Mouse (Mus musculus) lung, adult 2 months (tissue): ENCODE results near the gene Rnf39. TPM values are rescaled to one million over a fixed set of nuclear protein-coding genes. Genes with fewer than 3 reads are reported as not detected.
A peak's percentile ranks its signal among the peaks of the same experiment; 100 is the strongest.

Experiments
- DNase-seq: peaks from one replicate; pipeline ENCODE4 v3.0.0; 2022
- H3K4me1 ChIP-seq: fragments of 200-500 bp; 2 replicates; pipeline ENCODE4 v1.6.1; 2011; ENCODE audit warnings: low read length; ENCODE audit not compliant: control insufficient read depth, insufficient read depth
- H3K4me3 ChIP-seq: fragments of 200-500 bp; replicated peaks from 2 replicates; pipeline ENCODE3; 2011; ENCODE audit warnings: low read depth, mild to moderate bottlenecking, control low read depth, low read length; ENCODE audit errors: extremely low read depth
- CTCF ChIP-seq: fragments of 200-500 bp; IDR thresholded peaks from 2 replicates; pipeline ENCODE4 v1.5.1; 2011; ENCODE audit warnings: mild to moderate bottlenecking, low read length, control low read depth; ENCODE audit not compliant: insufficient read depth
- POLR2A ChIP-seq: fragments of 200-500 bp; IDR thresholded peaks from 2 replicates; pipeline ENCODE4 v1.6.1; 2011; ENCODE audit warnings: low read depth, mild to moderate bottlenecking, control low read depth, low read length, borderline replicate concordance; ENCODE audit errors: extremely low read depth
- WGBS: fragments of 180-500 bp; shearing (Covaris S2); methylation state at CpG from one replicate; pipeline ENCODE4 v1.1.7; 2018; 5-methylcytosine and 5-hydroxymethylcytosine counted together
- polyA plus RNA-seq: library from polyadenylated mRNA; depleted of rRNA; stranded (reverse); fragments of >200 nt; gene quantifications from 2 replicates; pipeline ENCODE4 v1.2.3, GENCODE M21; 2012

The Rnf39 gene
- polyA plus RNA-seq, 1 experiment: 42.1 TPM

DNA sequence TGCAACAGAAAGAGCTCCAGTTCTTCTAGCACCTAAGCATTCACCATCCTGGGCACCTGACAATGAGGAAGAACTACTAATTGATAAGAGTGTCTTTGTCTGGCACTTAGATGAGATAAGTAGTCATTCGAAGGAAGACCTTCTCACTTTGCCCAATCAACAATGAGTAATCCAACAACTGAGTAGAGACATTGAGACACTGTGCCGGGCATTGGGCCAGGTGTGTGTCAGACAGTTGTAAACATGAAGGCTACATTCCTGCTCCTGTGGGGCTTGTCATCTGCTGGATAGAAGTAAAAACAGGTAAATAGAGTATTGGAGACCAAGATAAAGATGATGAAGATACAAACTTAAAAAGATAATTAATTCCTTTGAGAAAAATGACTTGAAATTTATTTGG, 4.7 kb upstream of the Rnf39 start:
- no peak overlapping the region for H3K4me3 ChIP-seq
- DNase-seq: no peak
- no peaks in the 10 kb centered on the region for H3K4me1 ChIP-seq
- TF ChIP-seq CTCF (no peak), POLR2A (no peak)
- 66% methylated on average over 2 of the region's 2 CpGs for WGBS

GRCm38 (mm10) chr17:36942391-36942790, 327 bp upstream of the Rnf39 start:
- Histone ChIP-seq H3K4me1 (no peaks in the 10 kb centered on the region), H3K4me3 (peak overlapping the region; percentile 51)
- peak; percentile 87 for DNase-seq
- TF ChIP-seq CTCF (no peak), POLR2A (no peak)
- 22% methylated on average over 10 of the region's 10 CpGs for WGBS

- TF ChIP-seq CTCF: no peak
- Histone ChIP-seq H3K4me1 (no peaks in the 10 kb centered on the region), H3K4me3 (peak overlapping the region; percentile 28)
- WGBS: 16% methylated on average over 5 of the region's 5 CpGs
- no peak for DNase-seq
Observed at GRCm38 (mm10) chr17:36943691-36944090, 973 bp downstream of the Rnf39 start.

DNA sequence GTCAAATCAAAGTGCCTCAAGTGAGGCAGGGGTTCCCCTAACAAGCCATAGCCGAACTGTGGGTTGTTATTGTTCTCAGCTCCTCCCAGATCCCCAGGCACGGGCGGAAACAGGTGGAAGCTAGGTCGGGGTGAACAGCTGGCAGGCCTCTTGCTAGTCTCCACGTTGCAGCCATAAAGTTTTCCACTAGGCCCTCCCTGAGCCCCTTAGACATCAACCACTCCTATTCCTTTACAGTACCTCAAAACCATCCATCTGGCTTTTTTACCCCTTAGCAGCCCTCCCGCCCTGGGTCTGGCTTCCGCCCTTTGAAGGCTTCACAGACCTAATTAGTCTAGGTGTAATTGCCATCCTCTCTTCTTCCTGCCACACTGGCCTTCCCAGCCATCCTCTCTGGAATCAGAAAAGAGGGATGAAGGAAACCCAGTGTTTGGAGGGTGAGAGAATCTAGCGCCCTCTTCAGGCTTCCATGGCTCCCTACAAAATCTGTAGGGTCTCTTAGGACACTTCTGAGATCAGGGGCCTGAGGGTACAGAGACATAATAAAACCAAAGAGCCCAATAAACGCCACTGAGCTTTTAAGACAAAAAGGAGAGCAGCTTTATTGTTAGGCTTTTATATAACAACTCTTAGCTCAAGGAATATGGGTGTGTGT, 1.5 kb downstream of the Rnf39 start:
- WGBS: 27% methylated on average over 9 of the region's 9 CpGs
- TF ChIP-seq CTCF (no peak), POLR2A (no peak)
- peak; percentile 21 for DNase-seq
- no peaks in the 10 kb centered on the region for H3K4me1 ChIP-seq
- no peak overlapping the region for H3K4me3 ChIP-seq

DNA sequence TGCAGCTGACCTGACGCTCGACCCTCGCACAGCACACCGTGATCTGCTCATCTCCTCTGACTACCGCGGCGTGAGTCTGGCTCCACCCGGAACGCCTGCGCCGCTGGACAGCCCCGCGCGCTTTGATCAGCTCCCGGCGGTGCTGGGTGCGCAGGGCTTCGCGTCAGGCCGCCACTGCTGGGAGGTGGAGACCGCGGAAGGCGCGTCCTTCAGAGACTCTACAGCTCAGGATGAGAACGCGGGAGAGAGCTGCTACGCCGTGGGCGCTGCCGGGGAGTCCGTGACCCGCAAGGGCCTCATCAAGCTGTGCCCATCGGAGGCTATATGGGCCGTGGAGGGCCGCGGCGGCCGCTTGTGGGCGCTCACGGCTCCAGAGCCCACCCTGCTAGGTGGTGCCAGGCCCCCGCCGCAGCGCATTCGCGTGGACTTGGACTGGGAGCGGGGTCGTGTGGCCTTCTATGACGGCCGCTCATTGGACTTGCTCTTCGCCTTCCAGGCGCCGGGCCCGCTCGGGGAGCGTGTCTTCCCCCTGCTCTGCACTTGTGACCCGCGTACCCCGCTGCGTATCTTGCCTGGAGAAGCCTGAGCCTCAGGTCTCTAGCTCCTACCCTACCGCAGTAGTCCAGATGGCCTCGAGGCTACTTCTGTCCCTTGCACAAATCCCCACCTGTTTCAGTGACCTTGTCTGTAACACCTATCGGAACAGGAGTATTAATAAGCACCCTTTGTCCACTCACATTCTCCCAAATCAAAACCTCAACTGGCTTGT, 4.5 kb downstream of the Rnf39 start:
- Histone ChIP-seq H3K4me1 (no peaks in the 10 kb centered on the region; the same call in 1 of the 2 replicates), H3K4me3 (peak overlapping the region; percentile 49)
- TF ChIP-seq CTCF (no peak), POLR2A (peak; percentile 11; the same call in 1 of the 2 replicates)
- 8% methylated on average over 62 of the region's 62 CpGs for WGBS
- DNase-seq: peak; percentile 32

DNA sequence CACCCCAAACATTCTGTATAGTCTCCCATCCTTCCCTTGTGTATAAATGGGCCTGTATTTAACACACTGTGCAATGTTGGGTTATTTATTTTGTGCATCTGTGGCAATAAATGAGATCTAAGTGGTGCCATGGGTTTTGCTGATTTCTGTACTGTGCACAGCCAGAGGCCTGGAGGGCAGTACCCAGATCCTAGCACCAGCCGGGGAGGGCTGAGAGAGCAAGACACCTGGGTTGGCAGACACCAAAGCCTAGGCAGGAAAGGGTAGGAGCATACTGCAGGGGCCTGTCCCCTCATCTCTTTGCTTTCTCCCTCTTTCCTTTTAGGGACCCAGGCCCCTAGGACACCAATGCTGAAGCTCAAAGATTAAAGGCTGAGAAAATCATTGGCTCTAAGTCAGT, 5.6 kb downstream of the Rnf39 start:
- no peak for DNase-seq
- WGBS: 89% methylated on average over 1 of the region's 1 CpGs

GRCm38 (mm10) chr17:36949265-36949664, 6.5 kb downstream of the Rnf39 start:
- Histone ChIP-seq H3K4me1 (no peaks in the 10 kb centered on the region; the same call in 1 of the 2 replicates), H3K4me3 (no peak overlapping the region)
- TF ChIP-seq POLR2A (no peak), CTCF (no peak)
- DNase-seq: no peak
- WGBS: 91% methylated on average over 8 of the region's 8 CpGs

More for the DNA sequence above, 5.6 kb downstream of the Rnf39 start:
- Histone ChIP-seq H3K4me3 (no peak overlapping the region), H3K4me1 (no peaks in the 10 kb centered on the region; the same call in 1 of the 2 replicates)
- TF ChIP-seq CTCF (no peak), POLR2A (peak; percentile 26; the same call in 1 of the 2 replicates)

DNA sequence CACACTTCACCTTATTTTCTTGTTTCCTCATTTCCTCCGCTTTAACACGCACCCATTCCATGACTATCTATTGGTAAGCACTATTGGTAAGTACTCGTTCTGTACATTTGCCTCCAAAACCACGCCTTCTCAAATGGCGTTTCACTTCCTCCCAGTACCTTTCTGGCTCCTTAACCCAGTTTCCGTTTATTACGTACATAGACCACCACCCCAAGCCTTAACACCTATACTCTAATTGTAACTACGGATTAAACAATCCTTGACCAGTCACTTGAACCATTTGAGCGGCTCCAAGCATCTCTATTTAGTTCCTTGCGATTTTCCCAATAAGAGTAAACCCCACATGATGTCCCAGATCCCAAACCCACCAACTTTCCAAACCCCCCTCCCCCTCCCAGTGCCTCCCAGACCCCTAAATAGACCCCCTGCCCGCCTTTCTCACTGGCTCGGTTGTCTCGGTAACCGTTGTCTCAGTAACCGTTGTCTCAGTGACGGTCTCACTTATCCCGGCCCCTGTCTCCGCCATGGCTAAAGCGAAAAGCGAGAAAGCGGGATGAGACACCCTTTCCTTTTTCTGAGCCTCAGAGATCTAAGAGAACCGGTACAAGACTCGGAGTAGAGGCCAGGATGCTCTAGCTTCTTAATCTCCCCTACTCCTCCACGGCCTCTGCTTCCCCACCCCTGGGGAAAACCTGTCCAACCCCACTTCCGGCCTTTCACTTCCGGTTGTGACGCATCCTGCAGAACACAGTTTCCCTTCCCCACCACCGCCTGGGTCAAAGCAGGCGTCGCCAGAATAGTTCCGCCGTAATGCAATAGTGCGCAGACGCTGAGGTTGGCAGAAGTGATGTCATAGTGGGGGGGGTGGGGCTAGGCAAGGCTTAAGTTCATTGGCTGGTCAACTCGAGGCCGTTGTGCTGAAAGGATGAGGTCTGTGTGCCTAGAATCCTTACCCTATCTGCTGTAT, 8.5 kb downstream of the Rnf39 start, which contains the start of gene Ppp1r11:
Ppp1r11 (minus strand) TSS at position 761 of the 967 bp plus-strand sequence.
- Histone ChIP-seq H3K4me1 (no peaks in the 10 kb centered on the region; the same call in 1 of the 2 replicates), H3K4me3 (peak within 1 kb of the TSS; percentile 89)
- DNase-seq: peak; percentile 94
- 2% methylated on average over 36 of the region's 36 CpGs for WGBS
- TF ChIP-seq CTCF: no peak
- TF ChIP-seq POLR2A: peak; percentile 86

- Histone ChIP-seq H3K4me3 (no peak overlapping the region), H3K4me1 (peaks cover 3% of the 10 kb centered on the region)
- DNase-seq: no peak
- WGBS: 95% methylated on average over 2 of the region's 2 CpGs
- TF ChIP-seq POLR2A (no peak), CTCF (no peak)
Observed at GRCm38 (mm10) chr17:36952631-36953030, 9.9 kb downstream of the Rnf39 start.
